Mouse (Mus musculus) gastrocnemius, postnatal 4 days (tissue): ENCODE data around the gene Rgs13. TPM values are rescaled to one million over a fixed set of nuclear protein-coding genes. Genes with fewer than 3 reads are reported as not detected.
"Not testable (repeated sequence)": the region's sequence is repeated elsewhere in the genome, so short reads cannot be mapped to it uniquely, and the experiment has no call there.

Source experiments
- DNase-seq, 2 experiments: peaks; one replicate each; pipeline ENCODE4 v3.0.0; 2021 to 2022; ENCODE audit warnings: low spot score in 2 of 2, mixed read lengths in 2 of 2
- total RNA-seq, 2 experiments: library from RNA; stranded (reverse); gene quantifications; 2 replicates each; pipeline ENCODE4 v1.2.3; 2021

Gene Rgs13
- total RNA-seq, 2 experiments from 2014 or later, result 0.47 to 0.70 TPM

- no peak for DNase-seq
Observed at GRCm38 (mm10) chr1:144152526-144152925, 24.6 kb downstream of the Rgs13 start.

- no peak for DNase-seq
Observed at GRCm38 (mm10) chr1:144152184-144152525, 25.0 kb downstream of the Rgs13 start.

- no peak for DNase-seq
Observed at GRCm38 (mm10) chr1:144151401-144152183, 25.6 kb downstream of the Rgs13 start.

GRCm38 (mm10) chr1:144149997-144150396 is 27.2 kb downstream of the Rgs13 start:
- DNase-seq, result no peak

GRCm38 (mm10) chr1:144141398-144141797 is 35.8 kb downstream of the Rgs13 start:
- DNase-seq, result not testable (repeated sequence)

- DNase-seq, result no peak
Observed at GRCm38 (mm10) chr1:144139847-144140246, 37.3 kb downstream of the Rgs13 start.

GRCm38 (mm10) chr1:144127965-144128364 is 49.2 kb downstream of the Rgs13 start:
- no peak for DNase-seq

GRCm38 (mm10) chr1:144120042-144120441 is 57.1 kb downstream of the Rgs13 start:
- DNase-seq, result no peak

GRCm38 (mm10) chr1:144119456-144119855 is 57.7 kb downstream of the Rgs13 start:
- DNase-seq, result no peak

- no peak for DNase-seq
Observed at GRCm38 (mm10) chr1:144115848-144116727, 61.1 kb downstream of the Rgs13 start.

GRCm38 (mm10) chr1:144113438-144114074 is 63.6 kb downstream of the Rgs13 start:
- DNase-seq, result no peak

- DNase-seq, result no peak
Observed at GRCm38 (mm10) chr1:144112946-144113345, 64.2 kb downstream of the Rgs13 start.

GRCm38 (mm10) chr1:144098587-144099258 is 78.4 kb downstream of the Rgs13 start:
- DNase-seq, result no peak

GRCm38 (mm10) chr1:144090410-144090809 is 86.8 kb downstream of the Rgs13 start:
- no peak for DNase-seq

Other genes starting within 250 kb of the Rgs13 start
- 10 to 100 TPM; 35.2 to 36.0 TPM for gene Rgs2, start 173.2 kb downstream of the Rgs13 start, total RNA-seq
- gene Rgs1, start 71.9 kb upstream of the Rgs13 start, total RNA-seq, result not detected